Mouse (Mus musculus) heart, embryonic 12.5 days (tissue): ENCODE measurements at regions not wholly inside any gene's neighbourhood (a gene's known extent, or its start where the extent isn't known, plus 50 kb on each side); places are given as distances from the start of the nearest gene placed in this dataset.

Experiments used
- ATAC-seq: fragments of 200-750 bp; cut with Nextera tagmentation; 2 replicates; pipeline ENCODE4 v1.8.0; 2017; ENCODE audit warnings: moderate TSS enrichment, moderate library complexity; ENCODE audit not compliant: insufficient number of reproducible peaks, low FRiP score
- H3K27ac ChIP-seq: fragments of 300-500 bp; sonication (generic); 2 replicates; pipeline ENCODE4 v1.5.1; 2016; ENCODE audit warnings: mild to moderate bottlenecking, moderate library complexity; ENCODE audit not compliant: poor library complexity, severe bottlenecking
- H3K27me3 ChIP-seq: fragments of 300-500 bp; sonication (generic); replicated peaks from 2 replicates; pipeline ENCODE4 v1.6.1; 2016; ENCODE audit warnings: mild to moderate bottlenecking, moderate library complexity
- H3K36me3 ChIP-seq: fragments of 300-500 bp; sonication (generic); 2 replicates; pipeline ENCODE4 v1.6.1; 2016; ENCODE audit warnings: mild to moderate bottlenecking, moderate library complexity
- H3K4me1 ChIP-seq: fragments of 300-500 bp; sonication (generic); replicated peaks from 2 replicates; pipeline ENCODE4 v1.6.1; 2016; ENCODE audit warnings: mild to moderate bottlenecking
- H3K4me2 ChIP-seq: fragments of 300-500 bp; sonication (generic); 2 replicates; pipeline ENCODE4 v1.6.1; 2016; ENCODE audit warnings: mild to moderate bottlenecking, moderate library complexity
- H3K4me3 ChIP-seq: fragments of 300-500 bp; sonication (generic); 2 replicates; pipeline ENCODE4 v1.5.1; 2016; ENCODE audit warnings: mild to moderate bottlenecking
- H3K9ac ChIP-seq: fragments of 300-500 bp; sonication (generic); 2 replicates; pipeline ENCODE4 v1.6.1; 2016; ENCODE audit warnings: mild to moderate bottlenecking, moderate library complexity
- H3K9me3 ChIP-seq: fragments of 300-500 bp; sonication (generic); replicated peaks from 2 replicates; pipeline ENCODE4 v1.6.1; 2016; ENCODE audit warnings: mild to moderate bottlenecking, moderate library complexity
- WGBS: fragments of 180-500 bp; shearing (Covaris S2); methylation state at CpG from one replicate; pipeline ENCODE4 v1.1.7; 2016; 5-methylcytosine and 5-hydroxymethylcytosine counted together

GRCm38 (mm10) chr4:54878531-54878930, 66.3 kb upstream of the Zfp462 start:
- H3K36me3 ChIP-seq: no peaks in the 10 kb centered on the region
- no peak overlapping the region for H3K9ac ChIP-seq
- no peak overlapping the region for H3K4me3 ChIP-seq
- WGBS: 76% methylated on average over 3 of the region's 3 CpGs
- no peak overlapping the region for H3K27ac ChIP-seq
- H3K9me3 ChIP-seq: no peaks in the 10 kb centered on the region
- H3K27me3 ChIP-seq: no peaks in the 10 kb centered on the region
- ATAC-seq: no peak
- 0 out of 2 replicates have a peak, but pooled peaks cover 3% of the 10 kb centered on the region for H3K4me1 ChIP-seq
- no peak overlapping the region for H3K4me2 ChIP-seq

DNA sequence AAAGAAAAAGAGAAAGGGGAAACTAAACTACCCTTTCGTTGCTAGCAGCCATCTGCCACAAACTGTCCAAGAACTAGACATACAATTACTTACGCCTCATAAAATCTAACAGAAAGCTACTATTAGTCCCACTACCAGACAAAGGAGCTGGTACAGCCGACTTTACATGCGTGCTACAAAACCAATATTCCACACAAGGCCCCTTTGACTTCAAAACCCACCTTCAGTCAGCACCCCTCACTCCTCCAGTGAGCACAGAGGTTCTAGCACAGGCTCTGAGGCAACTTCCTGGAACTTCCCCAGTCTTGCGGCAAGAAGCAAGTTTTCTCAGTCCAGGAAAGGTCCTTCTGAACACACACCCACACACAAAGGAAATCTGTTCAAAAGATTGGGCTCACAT, 51.6 kb upstream of the Zfp462 start:
- Histone ChIP-seq H3K9ac (no peak overlapping the region), H3K4me1 (no peaks in the 10 kb centered on the region), H3K27me3 (no peaks in the 10 kb centered on the region), H3K36me3 (no peaks in the 10 kb centered on the region), H3K4me3 (no peak overlapping the region), H3K9me3 (no peaks in the 10 kb centered on the region), H3K27ac (no peak overlapping the region), H3K4me2 (no peak overlapping the region)
- ATAC-seq: no peak
- 77% methylated on average over 5 of the region's 5 CpGs for WGBS
